Mouse (Mus musculus): Measurements from ENCODE around the gene 1700001O22Rik.

The 1700001O22Rik gene

GRCm38 (mm10) chr2:30753219-30753618, 50.2 kb downstream of the 1700001O22Rik start:
- DNase-seq (ENCODE audit: low spot score): peak; percentile 49

DNA sequence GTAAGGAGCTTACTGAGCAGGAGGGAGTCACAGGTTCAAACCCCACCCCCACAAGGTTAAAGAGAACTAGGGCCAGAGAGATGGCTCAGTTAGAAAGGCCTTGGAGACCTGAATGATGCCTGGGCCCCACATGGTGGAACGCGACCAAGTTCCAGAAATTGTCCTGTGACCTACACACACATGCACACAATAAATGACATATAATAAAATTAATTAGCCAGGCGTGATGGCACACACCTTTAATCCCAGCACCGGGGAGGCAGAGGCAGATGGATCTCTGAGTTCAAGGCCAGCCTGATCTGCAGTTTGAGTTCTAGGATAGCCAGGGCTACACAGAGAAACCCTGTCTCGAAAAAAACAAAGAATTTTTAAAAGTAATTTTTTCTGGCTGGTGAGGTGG, 51.0 kb downstream of the 1700001O22Rik start:
- DNase-seq (ENCODE audit: low spot score): no peak

GRCm38 (mm10) chr2:30750025-30750424, 53.4 kb downstream of the 1700001O22Rik start:
- no peak for DNase-seq (ENCODE audit: low spot score)

- DNase-seq (ENCODE audit: low spot score): no peak
These were observed 55.8 kb downstream of the 1700001O22Rik start for GRCm38 (mm10) chr2:30747602-30748162.

All from urinary bladder, postnatal 10 days (tissue).